Mouse (Mus musculus) kidney, embryonic 14.5 days (tissue): ENCODE results near the gene Kbtbd3. TPM values are rescaled to one million over a fixed set of nuclear protein-coding genes. Genes with fewer than 3 reads are reported as not detected.
A peak's percentile ranks its signal among the peaks of the same experiment; 100 is the strongest.

Source experiments
- ATAC-seq: fragments of 200-750 bp; cut with Nextera tagmentation; 2 replicates; pipeline ENCODE4 v1.8.0; 2017; ENCODE audit warnings: moderate number of reproducible peaks, mild to moderate bottlenecking, moderate TSS enrichment, moderate library complexity; ENCODE audit not compliant: low FRiP score, low TSS enrichment
- H3K27ac ChIP-seq: fragments of 300-500 bp; sonication (generic); 2 replicates; pipeline ENCODE4 v1.5.1; 2014; ENCODE audit warnings: low read depth, mild to moderate bottlenecking, low read length, moderate library complexity, mixed read lengths
- H3K27me3 ChIP-seq: fragments of 300-500 bp; sonication (generic); 2 replicates; pipeline ENCODE4 v1.6.1; 2014; ENCODE audit warnings: mild to moderate bottlenecking, low read length; ENCODE audit not compliant: control insufficient read depth, insufficient read depth
- H3K36me3 ChIP-seq: fragments of 300-500 bp; sonication (generic); 2 replicates; pipeline ENCODE4 v1.6.1; 2014; ENCODE audit warnings: low read length, mixed read lengths; ENCODE audit not compliant: control insufficient read depth, insufficient read depth
- H3K4me1 ChIP-seq: fragments of 300-500 bp; sonication (generic); 2 replicates; pipeline ENCODE4 v1.6.1; 2014; ENCODE audit warnings: low read length, mixed read lengths; ENCODE audit not compliant: control insufficient read depth, insufficient read depth
- H3K4me2 ChIP-seq: fragments of 300-500 bp; sonication (generic); replicated peaks from 2 replicates; pipeline ENCODE4 v1.6.1; 2014; ENCODE audit warnings: low read depth, mild to moderate bottlenecking, low read length
- H3K4me3 ChIP-seq: fragments of 300-500 bp; sonication (generic); 2 replicates; pipeline ENCODE4 v1.5.1; 2014; ENCODE audit warnings: mild to moderate bottlenecking, low read length
- H3K9ac ChIP-seq: fragments of 300-500 bp; sonication (generic); 2 replicates; pipeline ENCODE4 v1.6.1; 2014; ENCODE audit warnings: low read depth, mild to moderate bottlenecking, low read length, moderate library complexity
- H3K9me3 ChIP-seq: fragments of 300-500 bp; sonication (generic); 2 replicates; pipeline ENCODE4 v1.6.1; 2016; ENCODE audit warnings: low read length; ENCODE audit not compliant: control insufficient read depth
- WGBS: fragments of 180-500 bp; shearing (Covaris S2); extraction: QIAGEN DNeasy Blood & Tissue Kit; methylation state at CpG from one replicate; pipeline ENCODE4 v1.1.7; 2014; 5-methylcytosine and 5-hydroxymethylcytosine counted together
- polyA plus RNA-seq: library from polyadenylated mRNA; unstranded; fragments of >200 nt; fragmentation: Nextera tagmentation; extraction: Ambion mirVana; gene quantifications from 2 replicates; pipeline ENCODE4 v1.2.1, GENCODE M21; 2014

The Kbtbd3 gene
- 6.4 and 8.1 TPM in 2 replicates for polyA plus RNA-seq

- ATAC-seq = peak; percentile 99
- 1% methylated on average over 53 of the region's 53 CpGs for WGBS
- peaks cover 10% of the 10 kb centered on the region; the same call in 1 of the 2 replicates for H3K4me1 ChIP-seq
- no peaks in the 10 kb centered on the region for H3K9me3 ChIP-seq
- H3K4me3 ChIP-seq = peak within 1 kb of the TSS; percentile 72
- H3K27me3 ChIP-seq = no peaks in the 10 kb centered on the region
- peak within 1 kb of the TSS; percentile 77 for H3K9ac ChIP-seq
- peak within 1 kb of the TSS; percentile 61 for H3K4me2 ChIP-seq
- H3K36me3 ChIP-seq = no peaks in the 10 kb centered on the region
- H3K27ac ChIP-seq = peak within 1 kb of the TSS; percentile 89
Measured at GRCm38 (mm10) chr9:4309351-4310085, at the start of gene Kbtbd3, which contains the start of gene Aasdhppt. Gene Kbtbd3, plus strand, starts transcription at chr9:4309833. Gene Aasdhppt, minus strand, starts transcription at chr9:4309471.

- H3K36me3 ChIP-seq = no peaks in the 10 kb centered on the region
- H3K4me3 ChIP-seq = no peak overlapping the region; the same call in 1 of the 2 replicates
- no peaks in the 10 kb centered on the region for H3K27me3 ChIP-seq
- no peak overlapping the region for H3K27ac ChIP-seq
- H3K9ac ChIP-seq = no peak overlapping the region
- no peak overlapping the region for H3K4me2 ChIP-seq
- ATAC-seq = peak; percentile 28; the same call in 1 of the 2 replicates
- WGBS = 61% methylated on average over 61 of the region's 65 CpGs
- peaks cover 15% of the 10 kb centered on the region for H3K9me3 ChIP-seq
- H3K4me1 ChIP-seq = no peaks in the 10 kb centered on the region
Measured at GRCm38 (mm10) chr9:4259841-4260745, 49.5 kb upstream of the Kbtbd3 start.

GRCm38 (mm10) chr9:4260746-4261090 is 48.9 kb upstream of the Kbtbd3 start:
- no peak overlapping the region for H3K4me2 ChIP-seq
- H3K27ac ChIP-seq = no peak overlapping the region
- WGBS = 76% methylated on average over 12 of the region's 12 CpGs
- H3K4me3 ChIP-seq = no peak overlapping the region
- H3K9ac ChIP-seq = no peak overlapping the region
- no peak for ATAC-seq
- no peaks in the 10 kb centered on the region for H3K4me1 ChIP-seq
- no peaks in the 10 kb centered on the region for H3K27me3 ChIP-seq
- peaks cover 15% of the 10 kb centered on the region for H3K9me3 ChIP-seq
- no peaks in the 10 kb centered on the region for H3K36me3 ChIP-seq

- no peak overlapping the region for H3K9ac ChIP-seq
- no peak overlapping the region for H3K27ac ChIP-seq
- H3K9me3 ChIP-seq = 0 out of 2 replicates have a peak, but pooled peaks cover 4% of the 10 kb centered on the region
- no peak overlapping the region for H3K4me2 ChIP-seq
- H3K4me1 ChIP-seq = no peaks in the 10 kb centered on the region
- no peaks in the 10 kb centered on the region for H3K27me3 ChIP-seq
- no peak overlapping the region for H3K4me3 ChIP-seq
- no peak for ATAC-seq
- H3K36me3 ChIP-seq = no peaks in the 10 kb centered on the region
- 90% methylated on average over 3 of the region's 3 CpGs for WGBS
Measured at GRCm38 (mm10) chr9:4266881-4267280, 42.8 kb upstream of the Kbtbd3 start.

- 26% methylated on average over 3 of the region's 3 CpGs for WGBS
- ATAC-seq = no peak
Measured at GRCm38 (mm10) chr9:4283850-4284249, 25.8 kb upstream of the Kbtbd3 start.

GRCm38 (mm10) chr9:4300466-4300865 is 9.2 kb upstream of the Kbtbd3 start:
- H3K9ac ChIP-seq = no peak overlapping the region
- no peak overlapping the region for H3K27ac ChIP-seq
- H3K4me2 ChIP-seq = no peak overlapping the region
- 96% methylated on average over 2 of the region's 2 CpGs for WGBS
- ATAC-seq = no peak
- peaks cover 22% of the 10 kb centered on the region; the same call in 1 of the 2 replicates for H3K36me3 ChIP-seq
- no peaks in the 10 kb centered on the region for H3K4me1 ChIP-seq
- no peaks in the 10 kb centered on the region for H3K9me3 ChIP-seq
- no peak overlapping the region for H3K4me3 ChIP-seq
- no peaks in the 10 kb centered on the region for H3K27me3 ChIP-seq

More at GRCm38 (mm10) chr9:4283850-4284249, 25.8 kb upstream of the Kbtbd3 start:
- Histone ChIP-seq H3K9me3 (no peaks in the 10 kb centered on the region), H3K4me1 (no peaks in the 10 kb centered on the region), H3K4me2 (no peak overlapping the region), H3K27me3 (no peaks in the 10 kb centered on the region), H3K36me3 (peaks cover 5% of the 10 kb centered on the region; the same call in 1 of the 2 replicates), H3K9ac (no peak overlapping the region), H3K4me3 (no peak overlapping the region), H3K27ac (no peak overlapping the region)

- Histone ChIP-seq H3K4me3 (no peak overlapping the region), H3K9ac (no peak overlapping the region), H3K27me3 (no peaks in the 10 kb centered on the region), H3K4me1 (peaks cover 4% of the 10 kb centered on the region; the same call in 1 of the 2 replicates), H3K27ac (no peak overlapping the region), H3K36me3 (peaks cover 13% of the 10 kb centered on the region; the same call in 1 of the 2 replicates), H3K9me3 (no peaks in the 10 kb centered on the region), H3K4me2 (no peak overlapping the region)
- WGBS = 47% methylated on average over 1 of the region's 1 CpGs
- no peak for ATAC-seq
Measured at GRCm38 (mm10) chr9:4304867-4305266, 4.8 kb upstream of the Kbtbd3 start.

- WGBS = under 1% methylated on average over 36 of the region's 36 CpGs
- peak; percentile 47; the same call in 1 of the 2 replicates for ATAC-seq
Measured at GRCm38 (mm10) chr9:4308628-4309350, 844 bp upstream of the Kbtbd3 start.

More at GRCm38 (mm10) chr9:4308628-4309350, 844 bp upstream of the Kbtbd3 start:
- peak overlapping the region; percentile 52 for H3K4me2 ChIP-seq
- H3K4me3 ChIP-seq = peak overlapping the region; percentile 72
- no peaks in the 10 kb centered on the region for H3K36me3 ChIP-seq
- H3K9ac ChIP-seq = peak overlapping the region; percentile 73
- no peaks in the 10 kb centered on the region for H3K27me3 ChIP-seq
- H3K9me3 ChIP-seq = no peaks in the 10 kb centered on the region
- H3K4me1 ChIP-seq = peaks cover 10% of the 10 kb centered on the region; the same call in 1 of the 2 replicates
- peak overlapping the region; percentile 39; the same call in 1 of the 2 replicates for H3K27ac ChIP-seq
